Mouse (Mus musculus) ES-E14 (cell line): ENCODE measurements around the gene Rccd1. TPM values are rescaled to one million over a fixed set of nuclear protein-coding genes. Genes with fewer than 3 reads are reported as not detected.

Experiments used
- DNase-seq: peaks from one replicate; pipeline ENCODE4 v3.0.0-alpha.2; 2013; ENCODE audit warnings: low read depth, low spot score
- H3K27ac ChIP-seq: 2 replicates; pipeline ENCODE4 v1.5.1; 2012; ENCODE audit warnings: low read depth, mild to moderate bottlenecking, low read length, moderate library complexity, mixed read lengths; ENCODE audit not compliant: poor library complexity, insufficient read depth, severe bottlenecking
- H3K36me3 ChIP-seq: 2 replicates; pipeline ENCODE4 v1.6.1; 2012; ENCODE audit warnings: mild to moderate bottlenecking, low read length, moderate library complexity, mixed read lengths; ENCODE audit not compliant: control insufficient read depth, poor library complexity, insufficient read depth, severe bottlenecking
- H3K4me1 ChIP-seq, 2 experiments: fragments of 150-350 bp in 1 of 2; sonication (generic) in 1 of 2; 2 replicates each; pipeline ENCODE4 v1.6.1; 2012; ENCODE audit warnings: low read length in 2 of 2, mild to moderate bottlenecking in 1 of 2, mixed read lengths in 1 of 2; ENCODE audit not compliant: control insufficient read depth in 2 of 2, insufficient read depth in 2 of 2, poor library complexity in 1 of 2
- H3K4me3 ChIP-seq, 2 experiments: fragments of 150-350 bp in 1 of 2; sonication (generic) in 1 of 2; 2 replicates each; pipeline ENCODE4 v1.5.1; 2012; ENCODE audit warnings: low read length in 2 of 2, low read depth in 1 of 2, mild to moderate bottlenecking in 1 of 2, mixed read lengths in 1 of 2; ENCODE audit not compliant: insufficient read depth in 1 of 2, poor library complexity in 1 of 2, severe bottlenecking in 1 of 2
- H3K9ac ChIP-seq: 2 replicates; pipeline ENCODE4 v1.6.1; 2012; ENCODE audit warnings: low read depth, mild to moderate bottlenecking, low read length, mixed read lengths; ENCODE audit not compliant: poor library complexity, insufficient read depth, severe bottlenecking
- H3K9me3 ChIP-seq: fragments of 150-350 bp; sonication (generic); 2 replicates; pipeline ENCODE4 v1.6.1; 2012; ENCODE audit warnings: low read depth, mild to moderate bottlenecking, low read length; ENCODE audit not compliant: control insufficient read depth, insufficient read depth
- CHD2 ChIP-seq: IDR thresholded peaks from 2 replicates; pipeline ENCODE4 v1.6.1; 2014; ENCODE audit warnings: mild to moderate bottlenecking, low read depth, low read length, inconsistent platforms
- HCFC1 ChIP-seq: IDR thresholded peaks from 2 replicates; pipeline ENCODE4 v1.6.1; 2012; ENCODE audit warnings: low read length, inconsistent platforms, borderline replicate concordance; ENCODE audit not compliant: insufficient read depth
- MAFK ChIP-seq: IDR thresholded peaks from 2 replicates; pipeline ENCODE4 v1.6.1; 2014; ENCODE audit warnings: mild to moderate bottlenecking, low read depth, low read length, inconsistent platforms; ENCODE audit not compliant: insufficient read depth
- ZC3H11A ChIP-seq: IDR thresholded peaks from 2 replicates; pipeline ENCODE4 v1.6.1; 2012; ENCODE audit warnings: low read depth, mild to moderate bottlenecking, inconsistent platforms, low read length, borderline replicate concordance
- ZNF384 ChIP-seq: IDR thresholded peaks from 2 replicates; pipeline ENCODE4 v1.6.1; 2012; ENCODE audit warnings: low read depth, low read length, inconsistent platforms
- in situ Hi-C, 2 experiments: fragments of 600-800 bp; cut with MboI; formaldehyde crosslinking; loops; one replicate each; pipeline ENCODE4 v1.15.1; 2025; ENCODE audit warnings: low sequenced_read_pairs in 2 of 2, inconsistent platforms in 1 of 2; ENCODE audit not compliant: unreplicated experiment in 2 of 2
- total RNA-seq: library from RNA; depleted of rRNA; stranded (reverse); fragments of 300-350 nt; gene quantifications from 2 replicates; pipeline ENCODE4 v1.2.3, GENCODE M21; 2012

The Rccd1 gene
- total RNA-seq, 1 experiment: 16.4 TPM

DNA sequence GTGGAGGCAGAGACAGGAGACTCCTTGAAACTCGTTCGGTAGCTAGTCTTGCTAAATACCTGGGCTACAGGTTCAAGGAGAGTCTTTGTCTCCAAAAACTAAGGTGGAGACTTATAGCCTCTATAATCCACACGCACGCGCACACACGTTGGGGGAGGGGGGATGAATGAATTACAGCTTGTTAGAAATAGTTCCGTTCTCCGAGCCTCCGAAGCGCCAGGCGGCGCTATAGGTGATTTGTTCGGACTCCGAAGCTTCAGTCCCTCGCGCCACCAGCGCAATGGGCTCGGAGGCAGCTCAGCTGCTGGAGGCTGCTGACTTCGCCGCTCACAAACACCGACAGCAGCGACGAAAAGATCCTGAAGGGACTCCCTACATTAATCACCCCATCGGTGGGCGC, 18.6 kb upstream of the Rccd1 start, which contains the start of gene Hddc3:
Hddc3 (plus strand) TSS at position 247 of the 400 bp plus-strand sequence.
- in situ Hi-C loops: no loop called here
- no peaks in the 10 kb centered on the region for H3K9me3 ChIP-seq
- TF ChIP-seq MAFK (no peak), HCFC1 (peak; percentile 71; the same call in 1 of the 2 replicates)
- H3K9ac ChIP-seq: peak within 1 kb of the TSS; percentile 86
- H3K36me3 ChIP-seq: no peaks in the 10 kb centered on the region; the same call in 1 of the 2 replicates
- DNase-seq: peak; percentile 94
- no peak within 1 kb of the TSS for H3K27ac ChIP-seq
- peak within 1 kb of the TSS; percentile 73 to 82 for H3K4me3 ChIP-seq
- peaks cover 3 to 9% of the 10 kb centered on the region in 2 experiments; a peak in 3 of 4 replicates for H3K4me1 ChIP-seq

DNA sequence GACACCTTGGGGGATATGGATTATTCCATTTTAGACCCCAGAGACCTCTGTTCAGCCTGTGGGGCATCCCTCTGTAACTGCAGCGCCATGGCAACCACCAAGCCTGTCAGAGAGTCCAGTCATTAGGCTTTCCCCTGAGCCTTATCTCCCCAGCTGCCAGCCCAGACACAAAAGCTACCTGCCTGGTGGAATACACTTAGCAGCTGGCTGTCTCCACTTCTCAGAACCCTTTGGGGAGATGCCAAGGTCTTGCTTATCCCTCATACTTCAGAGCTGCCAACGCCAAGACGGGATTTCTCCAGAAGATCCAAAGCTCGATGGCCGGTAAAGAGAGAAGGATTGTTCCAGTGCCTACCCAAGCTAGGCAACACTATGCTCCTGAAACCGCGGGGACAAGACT, 17.5 kb upstream of the Rccd1 start:
- Histone ChIP-seq H3K4me1 (peaks cover 3 to 9% of the 10 kb centered on the region in 2 experiments; a peak in 3 of 4 replicates), H3K36me3 (peaks cover 4% of the 10 kb centered on the region; the same call in 1 of the 2 replicates), H3K9me3 (no peaks in the 10 kb centered on the region), H3K4me3 (no peak overlapping the region), H3K27ac (no peak overlapping the region), H3K9ac (no peak overlapping the region)
- TF ChIP-seq ZNF384: no peak
- TF ChIP-seq ZC3H11A: no peak
- no peak for TF ChIP-seq HCFC1
- TF ChIP-seq CHD2: no peak
- no peak for TF ChIP-seq MAFK
- in situ Hi-C loops: no loop called here
- no peak for DNase-seq

DNA sequence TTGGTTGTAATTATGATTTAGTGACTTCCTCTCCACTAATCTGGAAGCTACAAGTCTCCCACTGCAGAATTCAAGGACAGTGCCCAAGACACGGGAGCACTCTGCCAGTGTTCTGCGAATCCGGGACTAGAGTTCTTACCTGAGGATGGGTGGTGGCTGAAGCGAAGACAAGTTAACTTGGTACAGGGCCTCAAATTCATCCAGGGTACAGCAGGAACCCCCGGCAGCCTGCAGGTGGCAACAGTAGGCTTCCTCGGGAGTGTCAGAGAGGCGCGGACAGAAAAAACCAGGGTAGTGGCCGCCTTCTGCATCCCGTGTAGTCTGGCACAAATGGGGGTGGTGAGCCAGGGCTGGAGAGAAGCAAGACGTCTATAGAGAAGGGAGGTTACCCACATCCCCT, 16.5 kb upstream of the Rccd1 start, which contains the start of gene Unc45a:
Unc45a (minus strand) TSS at position 213 of the 400 bp plus-strand sequence.
- TF ChIP-seq ZC3H11A: 0 out of 2 replicates have a peak, but pooled peaks have one; percentile 34
- TF ChIP-seq MAFK: no peak
- 0 out of 2 replicates have a peak, but pooled peaks have one; percentile 46 for TF ChIP-seq ZNF384
- Histone ChIP-seq H3K4me1 (peaks cover 3 to 6% of the 10 kb centered on the region in 2 experiments; a peak in 3 of 4 replicates), H3K9ac (peak within 1 kb of the TSS; percentile 82), H3K4me3 (peak within 1 kb of the TSS; percentile 78 to 83), H3K9me3 (no peaks in the 10 kb centered on the region), H3K27ac (no peak within 1 kb of the TSS), H3K36me3 (peaks cover 14% of the 10 kb centered on the region)
- DNase-seq: peak; percentile 52
- in situ Hi-C loops: no loop called here

DNA sequence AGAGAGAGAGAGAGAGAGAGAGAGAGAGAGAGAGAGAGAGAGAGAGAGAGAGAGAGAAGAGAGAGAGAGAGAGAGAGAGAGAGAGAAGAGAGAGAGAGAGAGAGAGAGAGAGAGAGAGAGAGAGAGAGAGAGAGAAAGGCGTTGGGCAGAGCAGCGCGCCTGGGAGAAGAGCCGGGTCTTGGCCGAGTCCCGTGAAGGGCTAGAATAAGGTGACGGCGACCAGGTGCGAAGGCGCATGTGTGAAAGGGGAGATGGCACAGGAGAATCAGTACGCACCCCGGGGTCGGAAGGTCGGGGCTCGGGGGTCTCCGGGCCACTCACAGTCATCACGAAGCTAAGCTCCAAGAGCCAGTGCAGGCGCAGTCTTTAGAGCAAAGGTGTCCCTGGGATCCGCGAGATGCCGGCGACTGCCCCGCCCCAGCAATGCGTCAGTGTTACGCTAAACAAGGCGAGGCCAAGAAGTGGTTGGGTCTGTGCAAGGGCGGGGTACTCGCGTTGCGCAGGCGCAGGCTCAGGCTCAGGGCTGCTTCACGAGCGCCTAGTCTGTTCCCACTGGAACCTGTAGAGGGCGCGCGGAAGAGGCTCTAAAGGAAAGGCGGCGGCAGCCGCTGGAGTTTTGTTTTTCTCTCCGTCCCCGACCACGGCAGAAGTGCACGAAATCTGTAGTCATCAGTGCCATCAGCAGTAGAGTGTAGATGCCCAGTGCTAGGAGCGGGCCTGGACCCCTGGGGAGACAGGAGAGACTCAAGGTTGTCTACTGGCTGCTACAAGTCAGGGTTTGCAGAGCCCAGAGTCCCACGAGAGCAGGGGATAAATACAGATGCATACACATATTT, 15.8 kb upstream of the Rccd1 start:
- in situ Hi-C loops: no loop called here
- no peak for TF ChIP-seq ZNF384
- no peak for TF ChIP-seq CHD2
- no peak for TF ChIP-seq ZC3H11A
- TF ChIP-seq MAFK: no peak
- no peak for TF ChIP-seq HCFC1
- peaks cover 3 to 6% of the 10 kb centered on the region in 2 experiments; a peak in 3 of 4 replicates for H3K4me1 ChIP-seq

More for the DNA sequence above, 15.8 kb upstream of the Rccd1 start:
- H3K9ac ChIP-seq: peak overlapping the region; percentile 82
- no peaks in the 10 kb centered on the region for H3K9me3 ChIP-seq
- H3K27ac ChIP-seq: no peak overlapping the region
- H3K4me3 ChIP-seq: peak overlapping the region; percentile 78 to 83
- H3K36me3 ChIP-seq: peaks cover 20% of the 10 kb centered on the region
- DNase-seq: peak; percentile 98
